Mouse (Mus musculus) left cerebral cortex, adult 8-10 months (tissue): ENCODE measurements around the gene Trappc6a. TPM values are rescaled to one million over a fixed set of nuclear protein-coding genes. Genes with fewer than 3 reads are reported as not detected.
"Not testable (repeated sequence)": the region's sequence is repeated elsewhere in the genome, so short reads cannot be mapped to it uniquely, and the experiment has no call there.

Source experiments
- DNase-seq, 2 experiments: peaks; one replicate each; pipeline ENCODE4 v3.0.0; 2022; ENCODE audit warnings: low spot score in 2 of 2
- total RNA-seq, 4 experiments: library from RNA; stranded (reverse); gene quantifications; 2 replicates each; pipeline ENCODE4 v1.2.4; 2022

Gene Trappc6a
- total RNA-seq, 4 experiments from 2014 or later: 19.0 to 25.5 (median 23.5) TPM

GRCm38 (mm10) chr7:19486549-19486948 is 21.6 kb upstream of the Trappc6a start:
- no peak for DNase-seq

GRCm38 (mm10) chr7:19489525-19489924 is 18.7 kb upstream of the Trappc6a start:
- no peak for DNase-seq

GRCm38 (mm10) chr7:19491731-19492130 is 16.5 kb upstream of the Trappc6a start:
- DNase-seq: no peak

- no peak for DNase-seq
Observed at GRCm38 (mm10) chr7:19494751-19495474, 13.3 kb upstream of the Trappc6a start.

GRCm38 (mm10) chr7:19495521-19496213 is 12.5 kb upstream of the Trappc6a start:
- DNase-seq: no peak

GRCm38 (mm10) chr7:19496214-19496555 is 12.0 kb upstream of the Trappc6a start:
- DNase-seq: no peak

GRCm38 (mm10) chr7:19498326-19498725 is 9.9 kb upstream of the Trappc6a start:
- no peak for DNase-seq

- no peak for DNase-seq
Observed at GRCm38 (mm10) chr7:19500420-19501363, 7.5 kb upstream of the Trappc6a start.

- DNase-seq: no peak
Observed at GRCm38 (mm10) chr7:19501658-19502057, 6.5 kb upstream of the Trappc6a start.

- no peak for DNase-seq
Observed at GRCm38 (mm10) chr7:19503481-19504068, 4.6 kb upstream of the Trappc6a start.

- no peak for DNase-seq
Observed at GRCm38 (mm10) chr7:19506326-19506725, 1.9 kb upstream of the Trappc6a start.

GRCm38 (mm10) chr7:19506969-19507611 is 1.1 kb upstream of the Trappc6a start:
- DNase-seq: no peak

GRCm38 (mm10) chr7:19507612-19507981 is 598 bp upstream of the Trappc6a start:
- DNase-seq: no peak

GRCm38 (mm10) chr7:19508924-19509568 is 851 bp downstream of the Trappc6a start:
- no peak for DNase-seq

GRCm38 (mm10) chr7:19509786-19510185 is 1.6 kb downstream of the Trappc6a start:
- DNase-seq: no peak

GRCm38 (mm10) chr7:19511934-19512333 is 3.7 kb downstream of the Trappc6a start:
- DNase-seq: not testable (repeated sequence)

GRCm38 (mm10) chr7:19512353-19512752 is 4.2 kb downstream of the Trappc6a start:
- no peak for DNase-seq

GRCm38 (mm10) chr7:19517652-19518365 is 9.6 kb downstream of the Trappc6a start, which contains the start of gene Nkpd1:
Gene Nkpd1, plus strand, starts transcription at chr7:19517838.
- no peak for DNase-seq

GRCm38 (mm10) chr7:19520032-19520431 is 11.8 kb downstream of the Trappc6a start:
- DNase-seq: no peak
